Mouse (Mus musculus): ENCODE data around the gene Ece1.

Ece1 gene

DNA sequence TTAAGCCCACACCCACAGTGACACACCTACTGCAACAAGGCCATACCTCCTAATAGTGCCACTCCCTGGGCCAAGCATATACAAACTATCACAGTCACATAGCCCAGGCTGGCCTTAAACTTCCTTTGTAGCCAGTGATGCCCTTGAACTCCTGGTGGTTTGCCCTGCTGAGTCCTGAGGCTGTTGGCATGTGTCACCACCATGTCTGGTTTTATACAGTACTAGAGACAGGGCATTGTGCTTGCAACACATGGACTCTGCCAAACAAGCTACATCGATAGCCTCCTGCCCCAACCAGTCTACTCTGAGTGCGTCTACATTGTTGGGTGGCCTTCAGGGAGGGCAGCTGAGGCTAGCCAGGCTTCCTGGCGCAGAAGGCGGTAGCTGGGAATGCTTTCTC lies 74.1 kb downstream of the Ece1 start:
- in situ Hi-C loops (cut with MboI, MseI), result no loop called here

DNA sequence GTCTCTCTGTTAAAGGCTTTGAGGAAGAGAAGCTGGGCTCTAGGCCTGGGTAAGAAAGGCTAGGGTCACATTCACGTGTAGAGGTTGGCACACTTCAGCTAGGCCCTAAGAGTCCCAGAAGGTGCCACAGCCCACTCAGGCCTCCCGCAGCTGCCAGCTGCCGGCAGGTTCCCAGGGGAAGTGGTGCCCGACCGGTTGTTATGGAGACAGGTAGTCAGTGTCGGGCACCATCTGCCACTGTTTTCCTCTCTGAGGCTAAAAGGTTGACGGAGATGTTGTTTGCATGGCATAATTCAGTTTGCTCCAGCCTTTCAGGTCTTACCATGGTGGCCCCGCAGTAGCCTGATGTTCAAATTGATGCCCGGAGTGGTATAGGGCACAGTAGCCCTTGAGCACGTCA lies 78.0 kb downstream of the Ece1 start:
- in situ Hi-C loops (cut with MboI, MseI), result no loop called here

DNA sequence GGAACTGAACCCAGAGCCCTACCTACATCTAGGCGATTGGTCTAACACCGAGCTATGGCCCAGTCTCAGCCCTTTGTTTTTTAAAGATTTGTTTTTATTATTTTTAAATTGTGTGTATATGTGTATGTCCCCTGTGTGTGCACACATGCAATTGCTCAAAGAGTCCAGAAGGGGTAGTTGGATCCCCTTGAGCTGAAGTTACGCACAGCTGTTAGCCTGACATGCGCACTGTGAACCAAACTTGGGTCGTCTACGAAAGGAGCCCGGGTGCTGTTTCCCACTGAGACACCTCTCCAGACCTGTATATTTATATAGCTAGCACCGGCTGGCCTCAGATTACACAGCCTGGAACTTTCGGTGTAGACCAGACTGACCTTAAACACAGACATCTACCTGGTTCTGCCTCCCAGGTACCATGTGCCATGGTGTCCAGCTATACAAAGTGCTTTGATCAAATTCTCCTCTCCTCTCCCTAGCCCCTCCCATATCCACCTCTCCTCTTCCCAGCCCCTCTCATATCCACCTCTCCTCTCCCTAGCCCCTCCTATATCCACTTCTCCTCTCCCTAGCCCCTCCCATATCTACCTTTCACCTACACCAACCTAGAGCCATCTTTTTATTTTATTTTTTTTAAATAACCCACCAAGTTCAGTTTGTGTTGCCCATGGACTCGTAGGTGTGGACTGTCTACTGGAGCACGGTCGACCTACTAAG lies 79.3 kb downstream of the Ece1 start:
- in situ Hi-C loops (cut with MboI, MseI), result no loop called here

DNA sequence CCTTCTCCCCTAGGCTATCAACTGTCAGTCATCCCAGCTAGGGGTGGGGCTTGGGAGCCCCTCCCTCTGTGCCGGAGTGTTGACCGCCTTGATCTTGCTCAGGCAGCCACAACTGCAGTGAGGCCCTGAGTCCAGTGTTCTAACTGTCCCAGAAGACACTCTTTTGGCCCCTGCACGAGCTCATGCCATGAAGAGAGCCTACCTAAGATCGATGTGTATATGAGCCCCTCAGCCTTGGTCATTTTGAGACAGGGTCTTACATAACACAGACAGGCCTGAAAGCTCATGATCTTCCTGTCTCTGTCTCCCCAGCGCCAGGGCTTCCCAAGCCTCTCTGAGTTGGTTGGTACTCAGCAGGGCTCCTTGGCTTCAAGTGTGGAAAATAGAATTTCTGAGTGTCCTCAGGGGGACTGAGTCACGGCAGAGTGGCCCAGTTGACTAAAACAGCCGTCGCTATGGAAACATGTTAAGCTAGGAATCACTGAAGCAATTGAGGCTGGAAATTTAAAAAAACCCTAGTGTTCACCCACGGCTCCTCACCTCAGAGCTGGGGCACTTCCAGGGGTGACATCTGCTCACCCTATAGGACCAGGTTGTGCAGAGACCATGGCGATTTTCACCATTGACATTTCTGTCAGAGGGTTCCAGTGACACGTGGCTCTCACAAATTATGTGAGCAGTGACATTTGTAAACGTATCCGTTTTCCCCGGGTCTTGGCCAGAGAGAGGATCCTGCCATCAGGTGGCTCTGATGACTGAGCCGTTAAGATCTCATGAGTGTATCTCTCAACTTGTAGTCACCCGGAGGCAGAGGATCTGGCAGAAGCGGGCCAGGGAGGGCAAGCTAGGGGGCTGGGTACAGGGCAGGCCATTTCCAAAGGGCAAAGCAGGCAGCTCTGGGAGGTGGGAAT lies 80.1 kb downstream of the Ece1 start:
- in situ Hi-C loops (cut with MboI, MseI), result no loop called here

DNA sequence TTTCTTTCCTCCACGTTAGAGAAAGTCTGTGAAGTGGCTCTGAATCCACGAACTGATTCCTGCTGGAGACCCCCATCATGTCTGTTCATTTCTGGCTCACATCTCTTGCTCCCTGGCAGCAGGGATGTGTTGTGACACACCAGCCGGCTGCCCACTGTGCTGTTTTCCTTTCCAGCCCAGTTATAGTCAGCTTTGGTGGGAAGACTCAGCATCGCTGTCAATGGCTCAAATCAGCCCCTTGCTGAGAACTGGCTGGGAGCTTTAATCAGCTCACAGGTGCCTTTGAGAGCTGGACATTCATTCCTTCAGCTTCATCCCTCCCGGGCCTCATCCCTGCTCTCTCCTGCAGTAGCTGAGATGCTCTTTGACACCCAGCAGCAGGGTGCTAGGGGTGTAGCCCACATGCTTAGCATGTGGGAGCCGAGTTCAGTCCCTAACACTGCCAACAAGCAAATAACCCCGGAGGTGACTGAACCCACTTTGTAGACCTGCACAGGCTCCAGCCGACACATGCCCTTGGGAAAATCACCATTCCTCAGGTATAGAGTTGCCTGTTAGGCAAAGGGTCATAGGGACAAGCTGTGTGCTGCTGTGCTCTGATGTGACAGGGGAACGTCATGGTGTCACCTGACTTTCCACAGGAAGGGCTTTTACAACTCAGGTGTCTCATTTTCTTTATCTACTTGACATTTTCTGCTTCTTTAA lies 80.9 kb downstream of the Ece1 start:
- in situ Hi-C loops (cut with MboI, MseI), result no loop called here

DNA sequence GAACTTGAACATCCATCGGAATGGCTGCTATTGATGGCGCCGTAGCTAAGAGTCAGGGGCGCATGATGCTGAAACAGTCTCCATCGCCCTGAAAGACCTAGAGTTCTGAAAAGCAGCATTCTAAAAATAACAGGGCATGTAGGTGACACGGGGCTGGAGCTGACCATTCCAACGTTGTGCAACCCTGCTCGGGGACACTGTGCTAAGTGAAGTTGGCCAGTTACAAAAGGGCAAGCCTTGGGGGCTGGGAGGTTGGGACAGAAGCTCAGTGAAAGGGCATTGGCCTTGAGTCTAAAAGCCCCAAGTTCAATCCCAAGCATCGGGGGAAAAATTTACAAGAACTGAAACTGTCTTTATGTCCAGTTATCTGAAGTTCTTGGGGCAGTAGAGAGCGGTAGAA lies 81.5 kb downstream of the Ece1 start:
- in situ Hi-C loops (cut with MboI, MseI), result no loop called here

DNA sequence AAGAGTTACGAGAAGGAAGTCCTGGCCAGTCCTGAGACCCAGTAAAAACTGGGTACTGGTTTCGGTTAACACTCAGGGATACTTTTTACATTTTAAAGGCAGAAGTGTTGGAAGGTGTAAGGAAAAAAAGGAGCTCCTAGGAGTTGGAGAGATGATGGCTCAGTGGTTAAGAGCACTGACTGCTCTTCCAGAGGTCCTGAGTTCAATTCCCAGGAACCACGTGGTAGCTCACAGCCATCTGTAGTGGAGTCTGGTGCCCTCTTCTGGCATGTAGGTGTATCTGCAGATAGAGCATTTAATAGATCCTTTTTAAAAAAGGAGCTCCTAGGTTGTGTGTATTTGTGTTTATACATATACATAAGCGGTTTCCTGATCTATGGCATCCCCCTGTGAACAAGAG lies 83.3 kb downstream of the Ece1 start:
- in situ Hi-C loops (cut with MboI, MseI), result loop anchor here in 1 of 2 experiments (5.0 kb wide), 1 partner anchor 93 kb away; no protein-coding TSS in a partner anchor

DNA sequence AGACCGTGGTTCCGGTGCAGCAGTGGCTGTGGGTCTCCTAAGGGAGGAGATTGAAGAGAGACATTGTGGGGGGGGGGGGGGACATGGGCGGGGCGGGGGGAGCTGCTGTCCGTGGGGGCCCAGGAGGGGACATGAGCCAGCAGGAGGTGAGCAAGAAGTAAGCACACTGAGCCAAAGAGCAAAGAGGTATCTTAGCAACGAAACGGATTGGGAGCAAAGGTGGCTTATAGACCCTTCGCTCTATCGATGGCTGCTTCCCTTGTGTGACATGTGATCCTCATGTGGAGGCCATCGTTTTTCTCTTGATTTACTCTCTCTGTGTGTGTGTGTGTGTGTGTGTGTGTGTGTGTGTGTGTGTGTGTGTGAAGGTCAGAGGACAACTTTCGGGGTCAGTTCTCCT lies 84.4 kb downstream of the Ece1 start:
- in situ Hi-C loops (cut with MboI, MseI), result loop anchor here in 1 of 2 experiments (5.0 kb wide), 1 partner anchor 94 kb away; no protein-coding TSS in a partner anchor

DNA sequence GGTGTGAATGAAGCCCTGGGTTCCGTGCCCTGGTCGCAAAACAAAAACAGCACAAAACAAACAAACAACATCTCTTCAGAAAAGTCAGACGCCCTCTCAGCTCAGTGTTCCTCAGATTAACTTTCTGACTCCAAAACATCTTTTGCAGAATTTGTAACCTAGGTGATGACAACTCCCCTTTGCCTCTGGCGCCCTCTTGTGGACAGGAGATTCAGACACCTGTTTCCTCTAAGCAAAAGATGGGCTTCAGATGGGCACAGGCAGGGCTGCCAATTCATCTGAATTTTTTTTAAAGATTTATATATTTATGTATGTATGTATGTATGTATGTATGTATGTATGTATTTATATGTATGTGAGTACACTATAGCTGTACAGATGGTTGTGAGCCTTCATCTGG lies 90.8 kb downstream of the Ece1 start:
- in situ Hi-C loops (cut with MboI, MseI), result no loop called here

DNA sequence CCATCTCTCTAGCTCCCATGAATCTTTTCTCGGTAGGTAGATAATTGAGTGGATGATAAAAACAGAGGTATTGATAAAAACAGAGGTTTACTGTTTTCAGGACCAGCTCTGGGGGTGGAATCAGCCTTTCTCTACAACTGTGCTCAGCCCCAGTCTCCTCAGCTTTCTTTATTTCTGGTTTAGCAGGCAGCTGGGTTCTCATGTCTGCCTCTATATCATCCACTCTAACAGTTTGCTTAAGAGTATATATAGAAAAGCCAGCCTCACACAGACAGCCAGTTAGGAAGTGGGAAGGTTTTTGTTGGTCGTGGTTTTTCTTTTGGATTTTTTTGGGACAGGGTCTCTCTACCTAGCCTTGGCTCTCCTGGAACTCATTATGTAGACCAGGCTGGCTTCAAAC lies 92.1 kb downstream of the Ece1 start:
- in situ Hi-C loops (cut with MboI, MseI), result no loop called here

DNA sequence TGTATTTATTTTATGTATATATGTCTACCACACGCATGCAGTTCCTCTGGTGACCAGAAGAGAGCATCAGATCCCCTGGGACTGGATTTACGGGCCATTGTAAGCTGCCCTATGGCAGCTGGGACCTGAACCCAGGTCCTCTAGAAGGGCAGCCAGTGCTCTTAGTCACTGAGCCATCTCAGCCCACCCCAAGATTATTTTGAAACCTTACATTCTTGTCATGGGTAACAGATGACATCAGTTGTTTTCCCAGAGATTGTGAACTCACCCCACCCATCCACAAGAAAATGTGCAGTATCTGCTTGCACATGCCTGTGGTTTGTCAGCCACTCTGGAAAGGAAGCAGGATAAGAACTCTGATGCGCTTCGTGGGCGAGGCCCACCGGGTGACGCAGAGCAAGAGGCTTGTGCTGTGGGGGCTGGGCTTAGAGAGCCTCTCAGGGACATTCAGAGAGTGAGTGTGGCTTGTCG lies 92.9 kb downstream of the Ece1 start:
- in situ Hi-C loops (cut with MboI, MseI), result loop anchor here in 1 of 2 experiments (5.0 kb wide), 1 partner anchor 103 kb away; no protein-coding TSS in a partner anchor

DNA sequence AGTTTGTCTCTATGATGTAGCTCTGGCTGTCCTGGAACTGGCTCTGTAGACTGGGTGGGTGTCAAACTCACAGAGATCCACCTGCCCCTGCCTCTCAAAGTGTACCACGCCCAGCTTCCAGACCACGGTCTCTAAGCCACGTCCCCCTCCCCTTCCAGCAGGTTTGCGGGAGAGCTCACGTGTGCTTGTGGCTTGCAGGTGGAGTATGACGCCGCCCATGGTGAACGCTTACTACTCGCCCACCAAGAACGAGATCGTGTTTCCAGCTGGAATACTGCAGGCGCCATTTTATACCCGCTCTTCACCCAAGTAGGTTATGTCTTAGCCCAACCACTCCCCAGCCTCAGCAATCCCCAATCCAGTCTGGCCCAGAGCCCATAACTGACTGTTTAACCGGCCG lies 94.2 kb downstream of the Ece1 start:
- in situ Hi-C loops (cut with MboI, MseI), result loop anchor here in 1 of 2 experiments (5.0 kb wide), 1 partner anchor 104 kb away; no protein-coding TSS in a partner anchor

DNA sequence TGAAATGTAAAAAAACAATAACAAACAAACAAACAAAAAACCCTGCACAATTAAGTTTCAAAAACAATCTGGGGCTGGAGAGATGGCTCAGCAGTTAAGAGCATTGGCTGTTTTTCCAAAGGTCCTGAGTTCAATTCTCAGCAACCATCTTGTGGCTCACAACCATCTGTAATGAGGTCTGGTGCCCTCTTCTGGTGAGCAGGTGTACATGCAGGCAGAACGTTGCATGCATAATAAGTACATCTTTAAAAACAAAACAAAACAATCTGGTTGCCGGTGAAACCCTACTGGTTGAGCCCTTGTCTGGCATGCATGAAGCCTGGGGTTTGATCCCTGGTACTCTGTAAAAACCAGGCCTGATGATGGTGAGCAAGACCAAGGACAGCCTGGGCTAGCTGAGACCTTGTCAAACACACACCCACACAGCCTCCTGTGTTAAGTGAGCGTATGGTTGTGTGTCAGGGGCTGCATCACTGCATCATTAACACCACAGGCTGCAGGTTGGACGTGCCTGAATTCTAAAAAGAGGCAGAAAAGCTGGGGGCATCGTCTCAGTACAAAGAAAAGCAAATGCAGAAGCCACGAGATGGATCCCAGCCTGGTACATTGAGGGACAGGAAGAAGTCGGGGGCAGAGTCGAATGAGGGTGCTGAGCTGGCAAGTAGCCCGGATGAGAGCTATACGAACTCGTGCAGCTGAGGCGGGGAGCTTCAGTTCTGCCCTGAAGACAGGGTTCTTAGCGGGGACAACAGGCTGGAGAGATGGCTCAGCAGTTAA lies 98.0 kb downstream of the Ece1 start:
- in situ Hi-C loops (cut with MboI, MseI), result loop anchor here in 1 of 2 experiments (5.0 kb wide), 1 partner anchor 108 kb away; no protein-coding TSS in a partner anchor

DNA sequence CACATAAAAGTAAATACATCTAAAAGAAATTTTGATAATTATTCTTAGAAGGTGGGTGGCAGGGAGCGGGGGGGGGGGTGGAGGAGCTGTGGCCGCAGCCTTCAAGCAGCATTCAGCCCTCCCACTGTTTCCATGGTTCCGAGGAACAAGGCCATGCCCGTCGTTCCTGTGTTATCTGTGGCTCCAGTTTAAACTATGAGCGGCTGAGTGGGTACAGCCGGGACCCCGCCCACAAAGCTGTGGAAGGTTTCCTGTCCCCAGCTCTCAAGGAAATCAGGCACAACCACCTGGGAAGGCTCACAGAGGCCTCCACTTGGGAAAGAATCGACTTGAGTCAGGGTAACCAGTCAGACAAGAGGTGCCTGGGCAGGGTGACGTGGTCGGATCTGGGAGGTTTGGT lies 98.7 kb downstream of the Ece1 start:
- in situ Hi-C loops (cut with MboI, MseI), result no loop called here

DNA sequence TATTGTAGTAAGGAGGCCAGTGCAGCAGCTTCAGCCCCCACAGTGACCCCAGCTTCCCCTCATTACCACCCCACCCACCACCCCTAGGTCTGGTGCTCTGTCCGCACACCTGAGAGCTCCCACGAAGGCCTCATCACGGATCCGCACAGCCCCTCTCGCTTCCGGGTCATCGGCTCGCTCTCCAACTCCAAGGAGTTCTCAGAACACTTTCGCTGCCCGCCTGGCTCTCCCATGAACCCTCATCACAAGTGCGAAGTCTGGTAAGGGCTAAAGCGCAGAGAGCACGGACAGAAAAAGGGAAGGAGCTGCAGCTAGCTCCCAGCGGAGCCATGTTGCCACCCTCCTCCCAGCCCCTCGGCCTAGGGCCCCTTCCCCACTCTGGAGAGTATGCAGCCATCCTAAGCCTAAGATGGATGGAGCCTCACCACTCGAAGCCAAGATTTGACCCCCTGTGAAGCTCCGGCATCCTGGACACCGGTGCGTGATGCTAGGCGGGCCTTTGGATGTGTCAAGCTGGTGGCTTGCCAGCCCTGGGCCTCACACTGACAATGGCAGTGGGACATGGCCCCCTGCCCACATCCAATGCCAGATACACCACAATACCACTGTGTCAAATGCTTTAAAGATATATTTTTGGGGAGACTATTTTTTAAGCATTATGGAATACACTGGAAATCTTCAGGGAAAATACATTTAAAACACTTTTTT lies 100.8 kb downstream of the Ece1 start:
- in situ Hi-C loops (cut with MboI, MseI), result no loop called here

DNA sequence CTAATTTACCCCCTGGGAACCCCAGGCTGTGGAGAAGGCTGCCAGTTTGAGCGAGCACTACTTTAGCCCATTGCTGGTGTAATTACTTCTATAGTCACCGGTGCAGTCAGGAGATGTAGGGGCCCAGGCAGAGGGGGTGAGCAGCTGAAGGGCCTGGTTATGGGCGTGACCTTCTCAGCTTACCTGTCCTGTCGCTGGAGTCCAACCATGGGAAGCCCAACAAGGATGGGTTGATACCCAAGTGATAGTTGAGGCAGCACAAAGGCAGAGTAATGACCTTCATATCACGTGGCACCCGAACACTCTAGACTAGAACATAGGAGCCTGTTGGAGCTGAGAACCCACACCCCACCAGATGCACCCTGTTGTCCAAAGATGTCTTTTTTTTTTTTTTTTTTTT lies 101.4 kb downstream of the Ece1 start:
- in situ Hi-C loops (cut with MboI, MseI), result no loop called here

DNA sequence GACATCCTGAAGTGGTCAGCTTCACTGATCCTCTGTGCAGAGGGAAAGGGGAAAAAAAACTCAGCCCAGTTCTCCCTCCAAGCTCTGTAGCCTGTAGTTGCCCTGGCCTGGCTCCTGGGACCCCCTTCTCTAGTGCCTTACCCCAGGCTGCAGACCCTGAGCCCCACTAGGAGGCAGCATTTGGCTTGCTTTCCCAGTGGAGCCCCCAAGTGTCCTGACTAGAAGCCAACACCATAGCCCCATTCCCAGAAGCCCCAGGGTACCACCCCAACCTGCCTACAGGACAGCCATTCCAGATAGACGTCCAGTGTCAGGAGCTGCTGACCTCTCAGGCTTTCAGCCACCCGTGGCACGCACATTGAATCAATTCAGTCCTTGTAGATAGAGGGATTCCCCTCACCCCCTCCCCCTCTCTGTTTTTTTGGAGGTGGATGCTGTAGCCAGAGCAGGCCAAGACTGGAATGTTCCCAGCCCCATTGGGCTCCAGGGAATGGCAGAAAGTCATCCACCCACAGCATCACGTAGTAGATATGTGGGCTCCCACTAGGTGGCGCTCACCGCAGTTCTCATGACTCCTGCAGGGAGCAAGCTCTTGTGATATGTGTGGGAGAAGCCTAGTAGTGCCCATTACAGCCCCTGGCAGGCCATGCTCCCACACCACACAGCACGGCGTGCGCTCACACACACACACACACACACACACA lies 102.0 kb downstream of the Ece1 start:
- in situ Hi-C loops (cut with MboI, MseI), result no loop called here

DNA sequence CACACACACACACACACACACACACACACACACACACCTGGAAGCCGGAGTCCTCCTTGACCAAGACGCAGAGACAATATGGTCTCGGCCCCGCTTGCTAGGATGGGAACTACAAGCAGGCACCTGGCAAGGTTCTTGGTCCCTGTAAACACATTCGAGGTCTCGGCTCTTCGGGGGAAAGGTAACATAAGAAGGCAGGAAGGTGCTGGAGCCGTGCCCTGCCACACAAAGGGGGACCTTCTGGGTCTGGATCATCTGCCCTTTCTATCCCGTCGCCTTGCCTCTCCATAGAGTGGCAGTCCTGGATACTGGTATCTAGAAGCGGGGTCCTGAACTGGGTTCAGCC lies 102.5 kb downstream of the Ece1 start:
- in situ Hi-C loops (cut with MboI, MseI), result no loop called here

DNA sequence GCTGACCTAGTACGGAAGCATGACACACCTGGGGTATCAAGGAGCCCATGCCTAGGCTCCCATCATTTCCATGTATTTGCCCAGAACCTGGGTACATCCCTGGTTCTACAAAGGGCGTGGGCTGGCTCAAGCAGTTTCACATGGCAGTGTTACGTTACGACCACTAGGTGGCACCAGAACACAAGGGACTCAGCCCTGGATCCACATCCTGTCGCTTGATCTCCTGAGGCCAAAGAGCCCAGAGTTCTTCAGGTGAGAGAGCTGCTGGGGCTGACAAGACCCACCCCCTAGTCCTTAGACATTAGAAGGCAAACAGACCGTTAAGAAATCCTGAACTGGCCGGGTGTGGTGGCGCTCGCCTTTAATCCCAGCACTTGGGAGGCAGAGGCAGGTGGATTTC lies 106.2 kb downstream of the Ece1 start:
- in situ Hi-C loops (cut with MboI, MseI), result loop anchor here in 1 of 2 experiments (5.0 kb wide), 1 partner anchor 139 kb away; no protein-coding TSS in a partner anchor

All from T-helper 17 cell (primary cell).